Mouse (Mus musculus): ENCODE results near the gene Tbc1d22a. TPM values are rescaled to one million over a fixed set of nuclear protein-coding genes. Genes with fewer than 3 reads are reported as not detected.

Gene Tbc1d22a
- polyA plus RNA-seq, 2 experiments, result 8.7 to 15.5 TPM

DNA sequence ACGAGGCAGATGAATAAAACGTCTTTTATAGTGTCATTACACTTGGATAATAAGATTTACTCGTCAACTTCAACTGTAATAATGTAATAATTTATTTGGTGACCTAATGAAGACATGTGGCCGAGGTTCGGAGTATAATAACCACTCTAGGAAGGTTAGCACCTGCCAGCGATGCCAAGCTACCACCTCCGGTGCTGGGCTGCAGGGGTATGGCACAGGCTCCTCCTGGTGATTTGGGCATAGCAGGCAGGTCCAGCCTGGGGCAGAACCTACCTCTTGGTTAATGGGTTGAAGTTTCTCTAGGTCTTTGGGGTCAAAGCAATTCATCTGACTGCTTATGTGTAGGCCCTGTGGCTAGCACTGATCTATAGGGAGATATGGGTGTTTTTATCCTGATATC, 296.9 kb downstream of the Tbc1d22a start:
- ATAC-seq (ENCODE audit: low FRiP score, low read depth) (no peak), DNase-seq (ENCODE audit: low spot score) (no peak)
- H3K9ac ChIP-seq (ENCODE audit: low read depth, low read length, severe bottlenecking), result no peak overlapping the region
- H3K9me3 ChIP-seq (ENCODE audit: control insufficient read depth, low read length), result no peaks in the 10 kb centered on the region
- WGBS, result 70% methylated on average over 7 of the region's 7 CpGs
- H3K36me3 ChIP-seq (ENCODE audit: control insufficient read depth, insufficient read depth, low read length), result no peaks in the 10 kb centered on the region
- TF ChIP-seq POLR2A (IDR thresholded peaks at IDR 0.05; ENCODE audit: borderline replicate concordance, extremely low read depth, insufficient read depth, insufficient read length), result no peak
- H3K4me3 ChIP-seq (replicated peaks; ENCODE audit: low read length), result no peak overlapping the region
- H3K27ac ChIP-seq (replicated peaks; ENCODE audit: low read depth, low read length), result no peak overlapping the region
- H3K27me3 ChIP-seq (ENCODE audit: control insufficient read depth, insufficient read depth, low read length), result no peaks in the 10 kb centered on the region
- H3K4me2 ChIP-seq (replicated peaks; ENCODE audit: low read depth, low read length, severe bottlenecking), result no peak overlapping the region
- no peaks in the 10 kb centered on the region for H3K4me1 ChIP-seq (ENCODE audit: control insufficient read depth, insufficient read depth, low read length)

DNA sequence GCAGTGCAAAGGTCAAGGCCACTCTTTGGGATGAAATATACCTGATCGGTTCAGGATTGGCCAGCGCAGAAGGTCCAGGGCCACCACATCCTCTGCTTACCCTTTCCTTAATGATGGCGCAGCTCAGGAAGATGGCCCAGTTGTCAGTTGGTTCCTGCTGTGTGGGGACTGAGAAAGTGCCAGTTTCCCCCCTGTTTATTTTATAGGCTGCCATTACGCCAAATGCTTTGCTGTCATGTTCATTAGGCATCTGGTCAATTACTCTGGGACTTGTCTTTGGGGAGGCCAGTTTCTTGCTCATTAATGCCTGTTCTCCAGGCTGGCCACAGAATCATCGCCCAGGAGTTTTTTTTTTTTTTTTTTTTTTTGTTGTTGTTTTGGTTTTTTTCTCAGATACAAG, 299.1 kb downstream of the Tbc1d22a start:
- no peak overlapping the region for H3K4me2 ChIP-seq (replicated peaks; ENCODE audit: low read depth, low read length, severe bottlenecking)
- no peaks in the 10 kb centered on the region for H3K36me3 ChIP-seq (ENCODE audit: control insufficient read depth, insufficient read depth, low read length)
- TF ChIP-seq POLR2A (IDR thresholded peaks at IDR 0.05; ENCODE audit: borderline replicate concordance, extremely low read depth, insufficient read depth, insufficient read length), result no peak
- H3K9ac ChIP-seq (ENCODE audit: low read depth, low read length, severe bottlenecking), result no peak overlapping the region
- no peaks in the 10 kb centered on the region for H3K9me3 ChIP-seq (ENCODE audit: control insufficient read depth, low read length)
- H3K27ac ChIP-seq (replicated peaks; ENCODE audit: low read depth, low read length), result no peak overlapping the region
- H3K4me3 ChIP-seq (replicated peaks; ENCODE audit: low read length), result no peak overlapping the region
- DNase-seq (ENCODE audit: low spot score) (no peak), ATAC-seq (ENCODE audit: low FRiP score, low read depth) (no peak)
- no peaks in the 10 kb centered on the region for H3K27me3 ChIP-seq (ENCODE audit: control insufficient read depth, insufficient read depth, low read length)
- H3K4me1 ChIP-seq (ENCODE audit: control insufficient read depth, insufficient read depth, low read length), result no peaks in the 10 kb centered on the region
- WGBS, result 63% methylated on average over 5 of the region's 5 CpGs

DNA sequence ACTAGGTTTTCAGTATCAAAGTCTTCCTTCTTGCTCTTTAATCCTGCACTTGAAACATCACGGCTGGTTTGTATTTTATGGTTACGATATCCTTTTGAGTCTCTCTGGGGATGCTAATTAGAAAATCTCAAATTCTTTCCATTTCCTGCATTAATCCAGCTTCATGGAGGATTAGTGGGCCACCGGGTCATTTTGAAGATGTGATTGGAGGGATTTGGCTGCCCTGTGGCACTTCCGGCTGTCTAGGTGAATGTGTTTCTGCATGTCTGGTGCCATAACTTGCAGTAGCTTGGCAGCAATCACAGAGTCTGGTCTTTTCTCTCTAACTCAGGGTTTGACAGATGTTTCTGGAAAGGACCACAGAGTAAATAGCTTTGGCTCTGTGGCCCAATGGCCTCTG, 305.9 kb downstream of the Tbc1d22a start:
- H3K9me3 ChIP-seq (ENCODE audit: control insufficient read depth, low read length), result no peaks in the 10 kb centered on the region
- no peak overlapping the region for H3K4me2 ChIP-seq (replicated peaks; ENCODE audit: low read depth, low read length, severe bottlenecking)
- ATAC-seq (ENCODE audit: low FRiP score, low read depth) (no peak), DNase-seq (ENCODE audit: low spot score) (no peak)
- TF ChIP-seq POLR2A (IDR thresholded peaks at IDR 0.05; ENCODE audit: borderline replicate concordance, extremely low read depth, insufficient read depth, insufficient read length), result no peak
- 27% methylated on average over 4 of the region's 4 CpGs for WGBS
- H3K36me3 ChIP-seq (ENCODE audit: control insufficient read depth, insufficient read depth, low read length), result no peaks in the 10 kb centered on the region
- H3K9ac ChIP-seq (ENCODE audit: low read depth, low read length, severe bottlenecking), result no peak overlapping the region
- H3K4me1 ChIP-seq (ENCODE audit: control insufficient read depth, insufficient read depth, low read length), result no peaks in the 10 kb centered on the region
- no peaks in the 10 kb centered on the region for H3K27me3 ChIP-seq (ENCODE audit: control insufficient read depth, insufficient read depth, low read length)
- no peak overlapping the region for H3K27ac ChIP-seq (replicated peaks; ENCODE audit: low read depth, low read length)
- H3K4me3 ChIP-seq (replicated peaks; ENCODE audit: low read length), result no peak overlapping the region

DNA sequence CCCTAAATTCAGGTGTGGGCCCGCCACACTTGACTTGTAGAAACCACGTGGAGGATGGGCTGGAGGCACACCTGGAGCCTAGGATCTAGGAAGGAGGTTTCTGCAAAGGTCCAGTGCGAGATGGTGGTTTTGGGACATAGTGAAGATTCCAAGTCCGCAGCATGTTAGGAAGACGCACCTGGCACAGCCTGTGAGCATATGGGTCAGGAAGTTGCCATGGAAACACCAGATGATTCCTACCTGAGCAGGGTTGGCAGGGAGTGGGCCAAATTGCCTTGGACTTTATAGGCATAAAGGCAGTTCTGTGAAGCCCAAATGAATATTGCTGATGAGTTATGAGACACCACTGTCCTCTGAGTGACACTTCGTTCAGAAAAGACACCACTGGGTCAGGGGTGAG, 321.1 kb downstream of the Tbc1d22a start:
- Histone ChIP-seq H3K4me2 (replicated peaks; ENCODE audit: low read depth, low read length, severe bottlenecking) (no peak overlapping the region), H3K4me1 (ENCODE audit: control insufficient read depth, insufficient read depth, low read length) (no peaks in the 10 kb centered on the region), H3K4me3 (replicated peaks; ENCODE audit: low read length) (no peak overlapping the region), H3K9me3 (ENCODE audit: control insufficient read depth, low read length) (no peaks in the 10 kb centered on the region), H3K36me3 (ENCODE audit: control insufficient read depth, insufficient read depth, low read length) (no peaks in the 10 kb centered on the region), H3K9ac (ENCODE audit: low read depth, low read length, severe bottlenecking) (no peak overlapping the region), H3K27ac (replicated peaks; ENCODE audit: low read depth, low read length) (no peak overlapping the region), H3K27me3 (ENCODE audit: control insufficient read depth, insufficient read depth, low read length) (no peaks in the 10 kb centered on the region)
- DNase-seq (ENCODE audit: low spot score) (no peak), ATAC-seq (ENCODE audit: low FRiP score, low read depth) (no peak)
- no peak for TF ChIP-seq POLR2A (IDR thresholded peaks at IDR 0.05; ENCODE audit: borderline replicate concordance, extremely low read depth, insufficient read depth, insufficient read length)
- WGBS, result 91% methylated on average over 6 of the region's 6 CpGs

DNA sequence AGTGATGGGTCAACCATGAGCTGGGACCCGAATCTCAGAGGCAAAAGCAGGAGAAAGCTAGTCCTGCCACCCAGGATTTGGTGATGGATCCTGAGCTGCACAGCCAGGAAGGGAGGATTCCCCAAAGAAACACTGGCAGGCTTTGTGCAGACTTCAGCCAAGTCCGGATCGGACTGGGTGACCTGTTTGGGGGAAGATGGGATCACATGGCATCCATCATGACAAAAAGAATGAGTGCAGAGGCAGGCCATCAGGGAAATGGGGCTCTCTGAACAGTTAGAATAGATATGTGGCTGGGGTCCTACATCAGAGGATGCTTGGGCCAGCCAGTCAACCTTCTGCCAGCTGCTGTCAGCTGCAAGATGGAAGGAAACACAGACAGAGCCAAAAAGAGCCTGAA, 328.1 kb downstream of the Tbc1d22a start:
- H3K4me2 ChIP-seq (replicated peaks; ENCODE audit: low read depth, low read length, severe bottlenecking), result no peak overlapping the region
- no peaks in the 10 kb centered on the region for H3K9me3 ChIP-seq (ENCODE audit: control insufficient read depth, low read length)
- WGBS, result 81% methylated on average over 3 of the region's 3 CpGs
- H3K4me3 ChIP-seq (replicated peaks; ENCODE audit: low read length), result no peak overlapping the region
- no peak for TF ChIP-seq POLR2A (IDR thresholded peaks at IDR 0.05; ENCODE audit: borderline replicate concordance, extremely low read depth, insufficient read depth, insufficient read length)
- no peak for DNase-seq (ENCODE audit: low spot score)
- H3K27ac ChIP-seq (replicated peaks; ENCODE audit: low read depth, low read length), result no peak overlapping the region
- no peak for ATAC-seq (ENCODE audit: low FRiP score, low read depth)
- no peak overlapping the region for H3K9ac ChIP-seq (ENCODE audit: low read depth, low read length, severe bottlenecking)
- H3K36me3 ChIP-seq (ENCODE audit: control insufficient read depth, insufficient read depth, low read length), result no peaks in the 10 kb centered on the region
- no peaks in the 10 kb centered on the region for H3K27me3 ChIP-seq (ENCODE audit: control insufficient read depth, insufficient read depth, low read length)
- H3K4me1 ChIP-seq (ENCODE audit: control insufficient read depth, insufficient read depth, low read length), result no peaks in the 10 kb centered on the region
